Mouse (Mus musculus) erythroblast, embryonic 14.5 days (primary cell): Measurements from ENCODE around the gene Sox5. TPM values are rescaled to one million over a fixed set of nuclear protein-coding genes. Genes with fewer than 3 reads are reported as not detected.

ENCODE experiments used
- H3K27me3 ChIP-seq: 2 replicates; pipeline ENCODE4 v1.6.1; 2012; ENCODE audit warnings: inconsistent platforms; ENCODE audit not compliant: control insufficient read depth
- H3K36me3 ChIP-seq: 2 replicates; pipeline ENCODE4 v1.6.1; 2012; ENCODE audit warnings: mild to moderate bottlenecking, inconsistent platforms; ENCODE audit not compliant: control insufficient read depth
- H3K4me1 ChIP-seq: 2 replicates; pipeline ENCODE4 v1.6.1; 2012; ENCODE audit warnings: inconsistent platforms; ENCODE audit not compliant: control insufficient read depth
- H3K4me3 ChIP-seq: replicated peaks from 2 replicates; pipeline ENCODE3; 2012; ENCODE audit warnings: moderate library complexity, mild to moderate bottlenecking, inconsistent platforms
- H3K9me3 ChIP-seq: 2 replicates; pipeline ENCODE4 v1.6.1; 2012; ENCODE audit warnings: low read length, inconsistent platforms, mixed read lengths; ENCODE audit not compliant: control insufficient read depth
- GATA1 ChIP-seq: IDR thresholded peaks from 2 replicates; pipeline ENCODE4 v1.6.1; 2012; ENCODE audit warnings: low read length, inconsistent platforms, mixed read lengths
- TAL1 ChIP-seq: IDR thresholded peaks from 3 replicates; pipeline ENCODE4 v1.6.1; 2012; ENCODE audit warnings: low read length, inconsistent platforms, mixed read lengths
- polyA plus RNA-seq: library from polyadenylated mRNA; stranded (reverse); fragments of >175 nt; gene quantifications from 2 replicates; pipeline ENCODE4 v1.2.3, GENCODE M21; 2012

Gene Sox5
- polyA plus RNA-seq, 1 experiment, result not detected

DNA sequence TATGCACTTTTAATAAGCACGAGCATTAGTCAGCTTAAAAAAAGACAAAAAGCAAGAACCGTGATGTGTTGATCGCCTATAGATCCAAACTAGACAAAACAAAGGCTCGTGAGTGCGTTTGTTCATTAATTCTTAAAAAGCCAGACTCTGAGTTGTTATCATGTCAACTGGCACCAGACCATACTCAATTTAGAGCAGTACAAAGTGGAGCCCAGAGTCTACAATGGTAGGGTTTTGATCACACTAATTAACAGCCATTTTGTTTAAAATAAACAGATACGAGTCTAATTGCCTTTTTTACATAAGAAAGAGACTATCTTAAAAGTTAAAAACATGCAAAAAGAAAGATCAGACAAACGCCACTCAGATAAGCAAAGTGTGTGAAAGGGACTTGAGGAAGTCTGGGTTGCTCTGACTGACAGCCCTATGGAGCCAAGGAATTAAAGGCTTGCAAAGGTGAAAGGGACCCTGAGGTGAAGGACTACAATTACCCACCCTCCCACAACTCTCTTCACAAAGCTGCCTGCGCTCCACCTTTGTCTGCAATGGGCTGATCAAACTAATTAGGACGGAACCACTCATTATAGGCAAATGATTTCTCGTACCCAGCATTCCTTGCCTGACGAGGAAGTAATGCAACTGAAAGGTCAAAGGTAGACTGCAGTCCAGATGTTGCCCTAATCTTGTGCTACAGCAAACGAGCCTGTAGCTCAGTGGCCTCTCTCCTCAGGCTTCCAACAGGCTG, 100.6 kb downstream of the Sox5 start:
- H3K9me3 ChIP-seq, result no peaks in the 10 kb centered on the region
- H3K4me1 ChIP-seq, result no peaks in the 10 kb centered on the region
- TF ChIP-seq GATA1, result no peak
- TF ChIP-seq TAL1, result no peak
- no peaks in the 10 kb centered on the region for H3K27me3 ChIP-seq
- no peak overlapping the region for H3K4me3 ChIP-seq
- no peaks in the 10 kb centered on the region for H3K36me3 ChIP-seq

DNA sequence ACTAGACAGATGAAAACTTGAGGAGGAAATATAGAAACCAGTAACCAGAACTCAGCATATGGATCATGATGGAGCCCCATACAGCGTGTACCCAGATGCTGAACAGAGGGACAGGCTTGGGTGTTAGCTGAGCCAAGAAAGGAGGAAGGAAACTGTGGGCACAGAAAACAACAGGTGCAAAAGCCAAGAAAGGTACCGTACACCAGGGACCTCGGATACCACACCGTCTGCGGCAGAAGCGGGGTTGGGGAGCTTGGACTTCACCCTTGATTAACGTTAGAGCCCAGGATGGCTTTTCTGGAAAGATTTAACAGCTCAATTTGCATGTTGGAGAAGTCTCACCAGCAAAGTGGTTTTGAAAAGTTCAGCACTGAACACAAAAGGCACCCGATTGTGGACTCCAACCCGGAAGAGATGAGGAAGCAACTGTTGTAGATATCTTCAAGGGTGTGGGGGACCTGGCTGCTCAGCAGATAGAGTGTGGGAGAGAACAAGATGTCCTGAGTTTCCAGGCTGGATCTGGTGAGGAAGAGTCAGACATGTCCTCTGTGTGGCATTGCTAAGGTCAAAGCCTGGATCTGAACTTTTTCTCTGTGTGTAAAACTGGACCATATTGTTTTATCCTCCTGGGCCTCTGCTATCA, 104.2 kb downstream of the Sox5 start:
- H3K4me1 ChIP-seq, result no peaks in the 10 kb centered on the region
- no peaks in the 10 kb centered on the region for H3K27me3 ChIP-seq
- no peaks in the 10 kb centered on the region for H3K36me3 ChIP-seq
- no peak for TF ChIP-seq TAL1
- TF ChIP-seq GATA1, result no peak
- H3K4me3 ChIP-seq, result no peak overlapping the region
- no peaks in the 10 kb centered on the region for H3K9me3 ChIP-seq

- no peak overlapping the region for H3K4me3 ChIP-seq
- H3K9me3 ChIP-seq, result no peaks in the 10 kb centered on the region
- no peaks in the 10 kb centered on the region for H3K27me3 ChIP-seq
- no peaks in the 10 kb centered on the region for H3K36me3 ChIP-seq
- H3K4me1 ChIP-seq, result no peaks in the 10 kb centered on the region
- TF ChIP-seq TAL1, result no peak
- no peak for TF ChIP-seq GATA1
Observed at GRCm38 (mm10) chr6:144675111-144675510, 106.7 kb downstream of the Sox5 start.

DNA sequence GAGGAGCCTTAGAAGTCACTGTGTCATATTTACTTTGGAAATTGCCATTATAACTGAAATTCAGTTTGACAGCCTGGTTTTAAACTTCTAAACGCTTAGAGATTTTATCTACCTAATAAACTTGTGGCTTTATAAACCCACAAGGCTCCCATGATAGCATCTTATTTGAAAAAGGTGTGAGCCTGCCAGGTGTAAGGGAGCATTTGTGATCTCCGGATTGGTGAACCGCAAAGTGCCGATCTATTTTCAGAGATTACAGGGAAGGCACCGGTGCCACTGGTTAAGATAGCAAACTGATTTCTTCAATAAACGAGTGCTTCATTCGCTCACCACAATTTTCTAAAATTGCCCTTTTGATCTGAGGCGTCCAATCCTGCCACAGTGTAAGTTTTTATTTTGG, 107.9 kb downstream of the Sox5 start:
- no peaks in the 10 kb centered on the region for H3K27me3 ChIP-seq
- TF ChIP-seq GATA1 (no peak), TAL1 (no peak)

GRCm38 (mm10) chr6:144670433-144671167, 111.2 kb downstream of the Sox5 start:
- H3K36me3 ChIP-seq, result no peaks in the 10 kb centered on the region; the same call in 1 of the 2 replicates
- TF ChIP-seq GATA1 (no peak), TAL1 (no peak)

More for the DNA sequence above, 107.9 kb downstream of the Sox5 start:
- no peaks in the 10 kb centered on the region; the same call in 1 of the 2 replicates for H3K36me3 ChIP-seq
- no peaks in the 10 kb centered on the region for H3K4me1 ChIP-seq
- no peak overlapping the region for H3K4me3 ChIP-seq
- no peaks in the 10 kb centered on the region for H3K9me3 ChIP-seq

DNA sequence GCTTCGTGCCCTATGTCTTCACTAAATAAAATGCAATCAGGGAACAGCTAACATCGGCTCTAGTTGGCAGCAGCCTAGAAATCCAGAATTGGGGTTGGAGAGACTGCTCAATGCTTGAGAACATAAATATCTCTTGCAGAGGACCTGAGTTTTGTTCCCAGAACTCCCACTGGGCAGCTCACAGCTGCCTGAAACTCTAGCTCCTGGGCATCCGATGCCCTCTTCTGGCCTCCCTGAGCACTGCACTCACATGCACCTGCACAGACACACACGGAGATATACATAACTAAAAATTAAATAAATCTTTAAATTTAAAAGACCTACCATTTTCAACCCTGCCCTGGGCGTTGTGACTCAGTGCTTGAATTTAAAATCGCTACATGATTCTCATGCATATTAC, 115.2 kb downstream of the Sox5 start:
- H3K36me3 ChIP-seq, result no peaks in the 10 kb centered on the region; the same call in 1 of the 2 replicates
- H3K9me3 ChIP-seq, result no peaks in the 10 kb centered on the region; the same call in 1 of the 2 replicates
- H3K4me1 ChIP-seq, result no peaks in the 10 kb centered on the region
- TF ChIP-seq TAL1, result no peak
- TF ChIP-seq GATA1, result no peak
- H3K4me3 ChIP-seq, result no peak overlapping the region
- H3K27me3 ChIP-seq, result no peaks in the 10 kb centered on the region

More at GRCm38 (mm10) chr6:144670433-144671167, 111.2 kb downstream of the Sox5 start:
- H3K4me1 ChIP-seq, result no peaks in the 10 kb centered on the region
- H3K4me3 ChIP-seq, result no peak overlapping the region
- H3K27me3 ChIP-seq, result no peaks in the 10 kb centered on the region
- no peaks in the 10 kb centered on the region; the same call in 1 of the 2 replicates for H3K9me3 ChIP-seq

- no peaks in the 10 kb centered on the region for H3K36me3 ChIP-seq
- H3K4me1 ChIP-seq, result no peaks in the 10 kb centered on the region
- H3K4me3 ChIP-seq, result no peak overlapping the region
- H3K27me3 ChIP-seq, result no peaks in the 10 kb centered on the region
- TF ChIP-seq GATA1 (no peak), TAL1 (no peak)
- H3K9me3 ChIP-seq, result no peaks in the 10 kb centered on the region; the same call in 1 of the 2 replicates
Observed at GRCm38 (mm10) chr6:144664765-144665164, 117.0 kb downstream of the Sox5 start.

GRCm38 (mm10) chr6:144663516-144664074, 118.2 kb downstream of the Sox5 start:
- no peak for TF ChIP-seq GATA1
- no peak for TF ChIP-seq TAL1
- no peak overlapping the region for H3K4me3 ChIP-seq
- no peaks in the 10 kb centered on the region for H3K27me3 ChIP-seq
- H3K9me3 ChIP-seq, result no peaks in the 10 kb centered on the region; the same call in 1 of the 2 replicates
- H3K4me1 ChIP-seq, result no peaks in the 10 kb centered on the region
- no peaks in the 10 kb centered on the region for H3K36me3 ChIP-seq
